Mouse (Mus musculus): ENCODE measurements around the gene Zfp263.

GRCm38 (mm10) chr16:3748976-3749375, 5.1 kb downstream of the Zfp263 start:
- TF ChIP-seq CTCF (IDR thresholded peaks at IDR 0.05; ENCODE audit: extremely low read depth, insufficient read length, insufficient replicate concordance, low read depth, low read length) (no peak), POLR2A (IDR thresholded peaks at IDR 0.05; ENCODE audit: low read depth, low read length) (no peak)

Data from small intestine, adult 2 months (tissue).